ENCODE assay signal across 13 mouse cellular contexts in the genomic region with DNA sequence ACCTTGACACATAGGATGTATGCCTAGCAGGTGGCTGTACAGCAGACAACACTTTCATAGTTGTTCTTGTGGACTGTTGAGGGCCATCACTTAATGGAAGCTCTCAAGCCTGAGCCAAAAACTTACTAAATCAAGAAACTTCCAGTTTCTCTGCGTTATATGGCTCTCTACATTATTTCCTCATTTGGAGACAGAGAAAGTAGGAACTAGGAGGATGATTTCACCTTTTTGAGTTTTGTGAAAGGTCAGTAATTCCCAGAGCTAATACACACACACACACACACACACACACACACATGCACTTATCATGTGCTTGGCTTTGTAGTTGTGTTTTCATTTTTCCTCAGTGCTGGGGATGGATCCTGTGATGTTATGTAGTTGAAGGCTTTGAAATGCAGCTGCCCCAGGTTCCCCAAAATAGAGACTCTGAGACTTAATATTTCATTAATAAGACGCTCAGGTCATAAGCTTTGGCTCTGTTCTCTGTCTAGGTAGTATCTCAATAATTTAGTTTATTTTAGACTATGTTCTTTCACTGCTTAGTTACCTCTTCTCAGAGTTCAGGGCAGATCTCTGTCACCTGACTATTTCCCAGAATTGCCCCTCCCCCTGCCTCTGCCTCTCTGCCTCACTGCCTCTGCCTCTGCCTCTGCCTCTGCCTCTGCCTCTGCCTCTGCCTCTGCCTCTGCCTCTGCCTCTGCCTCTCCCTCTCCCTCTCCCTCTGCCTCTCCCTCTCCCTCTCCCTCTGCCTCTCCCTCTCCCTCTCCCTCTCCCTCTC. TPM values are rescaled to one million over a fixed set of nuclear protein-coding genes. Genes with fewer than 3 reads are reported as not detected.
DNase-seq lines count a peak whose midpoint lies in the region; ATAC-seq and TF ChIP-seq lines count a peak whose summit lies in the region.
"Had no signal": no experiment of that assay in that cellular context is flagged by ENCODE, and none has a peak within 500 bp of the region (broad histone marks: within the 10 kb centered on the region; RNA-seq: fewer than 3 reads in every experiment).

No protein-coding gene starts in this region.

- no peaks in the 10 kb centered on the region for H3K9me3 ChIP-seq in heart, embryonic 11.5 days (replicated peaks; ENCODE audit: control insufficient read depth, low read length)
- no peaks in the 10 kb centered on the region for H3K9me3 ChIP-seq in liver, embryonic 11.5 days (ENCODE audit: control insufficient read depth, low read length)
- no peaks in the 10 kb centered on the region for H3K9me3 ChIP-seq in hindbrain, embryonic 16.5 days (ENCODE audit: control insufficient read depth, low read length)
- H3K9me3 ChIP-seq: hindbrain, embryonic 15.5 days had no signal

- no peaks in the 10 kb centered on the region for H3K27me3 ChIP-seq in heart, embryonic 11.5 days (ENCODE audit: control insufficient read depth, insufficient read depth, low read length)
- H3K27me3 ChIP-seq in liver, embryonic 11.5 days (replicated peaks; ENCODE audit: control insufficient read depth, insufficient read depth, low read length), result no peaks in the 10 kb centered on the region
- H3K27me3 ChIP-seq in hindbrain, embryonic 16.5 days (replicated peaks; ENCODE audit: control insufficient read depth, insufficient read depth, low read length), result no peaks in the 10 kb centered on the region
- H3K27me3 ChIP-seq: hindbrain, embryonic 15.5 days had no signal

- no peak for DNase-seq in heart, adult 18-20 months
- peak; percentile 40 for DNase-seq in liver
- DNase-seq in liver, embryonic 11.5 days (ENCODE audit: low spot score), result no peak
- DNase-seq in embryo, embryonic 11 days, result no peak
- DNase-seq: midbrain, embryonic 14.5 days; right cerebral cortex, postnatal 4 days; thymus, adult 18-20 months had no signal

- no peak overlapping the region for H3K4me2 ChIP-seq in heart, embryonic 11.5 days
- H3K4me2 ChIP-seq in liver, embryonic 11.5 days, result no peak overlapping the region
- H3K4me2 ChIP-seq in hindbrain, embryonic 16.5 days (ENCODE audit: low read length), result no peak overlapping the region
- H3K4me2 ChIP-seq: hindbrain, embryonic 15.5 days had no signal

- H3K36me3 ChIP-seq in heart, embryonic 11.5 days (ENCODE audit: control insufficient read depth, insufficient read depth, low read length), result no peaks in the 10 kb centered on the region
- H3K36me3 ChIP-seq in liver, embryonic 11.5 days (ENCODE audit: control insufficient read depth, insufficient read depth, low read length), result no peaks in the 10 kb centered on the region
- H3K36me3 ChIP-seq in hindbrain, embryonic 16.5 days (ENCODE audit: control insufficient read depth, insufficient read depth, low read length), result no peaks in the 10 kb centered on the region
- H3K36me3 ChIP-seq: hindbrain, embryonic 15.5 days had no signal

- H3K4me3 ChIP-seq in heart, embryonic 11.5 days (ENCODE audit: low read depth, low read length), result no peak overlapping the region
- no peak overlapping the region for H3K4me3 ChIP-seq in liver, embryonic 11.5 days (ENCODE audit: low read depth, low read length)
- no peak overlapping the region for H3K4me3 ChIP-seq in embryonic fibroblast, embryonic 13.5 days (ENCODE audit: insufficient read depth, low read length)
- no peak overlapping the region for H3K4me3 ChIP-seq in hindbrain, embryonic 16.5 days (ENCODE audit: low read length)
- H3K4me3 ChIP-seq: hindbrain, embryonic 15.5 days had no signal

- ATAC-seq in heart, embryonic 11.5 days (replicated peaks; ENCODE audit: insufficient number of reproducible peaks, low FRiP score, low TSS enrichment), result no peak
- no peak for ATAC-seq in liver, embryonic 11.5 days (replicated peaks; ENCODE audit: low FRiP score)
- 0 out of 2 replicates have a peak, but pooled peaks have one; percentile 4 for ATAC-seq in neutrophil, adult 5-6 weeks (ENCODE audit: extremely low read depth, insufficient number of reproducible peaks, low FRiP score, poor library complexity, severe bottlenecking)
- ATAC-seq in hindbrain, embryonic 16.5 days, result no peak

- 85% methylated on average over 2 of the region's 2 CpGs for WGBS in heart, embryonic 11.5 days (ENCODE audit: insufficient replicate concordance)
- 76% methylated on average over 2 of the region's 2 CpGs for WGBS in liver, embryonic 11.5 days
- WGBS in hindbrain, embryonic 16.5 days, result 92% methylated on average over 2 of the region's 2 CpGs

- no peak for TF ChIP-seq POLR2A in embryonic fibroblast, embryonic 13.5 days (IDR thresholded peaks at IDR 0.05; ENCODE audit: low read depth, low read length)

- no peak overlapping the region for H3K9ac ChIP-seq in heart, embryonic 11.5 days (ENCODE audit: low read depth, low read length)
- no peak overlapping the region for H3K9ac ChIP-seq in liver, embryonic 11.5 days (ENCODE audit: low read depth, low read length)
- no peak overlapping the region for H3K9ac ChIP-seq in hindbrain, embryonic 16.5 days (ENCODE audit: low read depth, low read length)
- H3K9ac ChIP-seq: hindbrain, embryonic 15.5 days; liver, embryonic 14.5 days had no signal

- TF ChIP-seq CTCF in embryonic fibroblast, embryonic 13.5 days (IDR thresholded peaks at IDR 0.05; ENCODE audit: borderline replicate concordance, insufficient read depth, low read length), result no peak

- H3K27ac ChIP-seq in heart, embryonic 11.5 days (ENCODE audit: low read depth, low read length), result peak overlapping the region; percentile 48
- H3K27ac ChIP-seq in liver, embryonic 11.5 days (ENCODE audit: low read depth, low read length), result no peak overlapping the region
- peak overlapping the region; percentile 95 for H3K27ac ChIP-seq in embryonic fibroblast, embryonic 13.5 days (ENCODE audit: insufficient read depth, low read length)
- no peak overlapping the region for H3K27ac ChIP-seq in hindbrain, embryonic 16.5 days (ENCODE audit: low read depth, low read length)
- H3K27ac ChIP-seq: liver, embryonic 14.5 days had no signal

- 0 out of 2 replicates have a peak, but pooled peaks cover 4% of the 10 kb centered on the region for H3K4me1 ChIP-seq in heart, embryonic 11.5 days (ENCODE audit: control insufficient read depth, insufficient read depth, low read length)
- peaks cover 3% of the 10 kb centered on the region; the same call in 1 of the 2 replicates for H3K4me1 ChIP-seq in liver, embryonic 11.5 days (replicated peaks; ENCODE audit: control insufficient read depth, insufficient read depth, low read length)
- H3K4me1 ChIP-seq in embryonic fibroblast, embryonic 13.5 days (ENCODE audit: control insufficient read depth, insufficient read depth, low read length), result peaks cover 5% of the 10 kb centered on the region; the same call in 1 of the 2 replicates
- H3K4me1 ChIP-seq in hindbrain, embryonic 16.5 days (ENCODE audit: control insufficient read depth, insufficient read depth, low read depth, low read length), result peaks cover 3% of the 10 kb centered on the region; the same call in 1 of the 2 replicates

RNA-seq across cellular contexts. Expression of a gene that starts 4.7 kb away (rescaled TPM):
- 314 and 434 TPM in 2 replicates for polyA plus RNA-seq in heart, embryonic 11.5 days (2014; fragmentation: Nextera tagmentation; extraction: Ambion mirVana)
- total RNA-seq in heart, adult 18-20 months (2021), result 100 to 1,000 TPM; 307 to 323 TPM
- polyA plus RNA-seq in liver, embryonic 11.5 days (2014; fragmentation: Nextera tagmentation; extraction: Ambion mirVana), result 194 and 220 TPM in 2 replicates
- polyA plus RNA-seq in embryonic fibroblast, embryonic 13.5 days (2011; ENCODE audit: insufficient read length, low read depth, missing spikeins), result 1,192 and 1,667 TPM in 2 replicates
- total RNA-seq in neutrophil, adult 5-6 weeks (2017), result 67.6 and 73.8 TPM in 2 replicates
- polyA plus RNA-seq in hindbrain, embryonic 16.5 days (2015; fragmentation: Nextera tagmentation; extraction: Ambion mirVana), result 80.5 and 96.1 TPM in 2 replicates

Comparison
In these comparisons a context has a peak if more than half of its experiments do, and no peak if none do; other contexts are left out.
1. H3K27ac ChIP-seq: peak in heart, embryonic 11.5 days (single experiment) and embryonic fibroblast, embryonic 13.5 days (single experiment); none in liver, embryonic 11.5 days (single experiment) and hindbrain, embryonic 16.5 days (single experiment).